Mouse (Mus musculus) brain, embryonic 14.5 days (tissue): Measurements from ENCODE around the gene BC035044. TPM values are rescaled to one million over a fixed set of nuclear protein-coding genes. Genes with fewer than 3 reads are reported as not detected.
"Not testable (repeated sequence)": the region's sequence is repeated elsewhere in the genome, so short reads cannot be mapped to it uniquely, and the experiment has no call there.

ENCODE experiments used
- DNase-seq: peaks from one replicate; pipeline ENCODE4 v3.0.0-alpha.2; 2011; ENCODE audit warnings: low read depth
- CTCF ChIP-seq: fragments of 200-500 bp; IDR thresholded peaks from 2 replicates; pipeline ENCODE4 v1.5.1; 2012; ENCODE audit warnings: inconsistent platforms, mild to moderate bottlenecking, moderate library complexity, borderline replicate concordance; ENCODE audit not compliant: insufficient read depth, insufficient read length; ENCODE audit errors: extremely low read depth
- POLR2A ChIP-seq: fragments of 200-500 bp; IDR thresholded peaks from 2 replicates; pipeline ENCODE4 v1.6.1; 2012; ENCODE audit warnings: mild to moderate bottlenecking, inconsistent platforms, borderline replicate concordance; ENCODE audit not compliant: poor library complexity, insufficient read depth, insufficient read length, severe bottlenecking; ENCODE audit errors: extremely low read depth
- polyA plus RNA-seq: library from polyadenylated mRNA; depleted of rRNA; stranded (reverse); fragments of >200 nt; gene quantifications from 2 replicates; pipeline ENCODE4 v1.2.3, GENCODE M21; 2012

Gene BC035044
- polyA plus RNA-seq, 1 experiment = 0.49 TPM

- peak; percentile 90 for DNase-seq
- TF ChIP-seq CTCF (peak; percentile 99), POLR2A (no peak)
Observed at GRCm38 (mm10) chr6:128845319-128845979, 45.5 kb downstream of the BC035044 start.

DNA sequence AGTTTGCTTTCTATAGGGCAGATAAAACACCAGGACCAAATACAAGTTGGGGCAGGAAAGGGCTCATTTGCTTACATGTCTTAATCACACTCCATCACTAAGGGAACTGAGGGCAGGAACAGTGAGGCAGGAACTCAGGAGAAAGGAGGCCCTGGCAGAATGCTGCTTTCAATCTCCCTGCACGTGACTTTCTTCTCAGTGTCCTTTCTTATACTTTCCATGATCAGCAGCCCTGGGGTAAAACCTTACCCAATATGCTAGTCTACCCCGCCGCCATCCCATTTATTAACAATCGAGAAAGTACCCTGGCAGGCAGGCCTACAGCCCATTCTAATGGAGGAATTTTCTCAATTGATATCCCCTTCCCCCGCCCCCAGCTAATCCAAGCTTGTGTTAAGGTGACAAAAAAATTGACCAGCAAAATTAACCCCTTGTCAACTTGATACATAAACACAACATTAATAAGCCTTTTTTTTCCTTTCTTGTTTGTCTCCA, 46.3 kb downstream of the BC035044 start:
- DNase-seq = peak; percentile 6

GRCm38 (mm10) chr6:128844131-128844530, 46.8 kb downstream of the BC035044 start:
- DNase-seq = peak; percentile 27
- TF ChIP-seq POLR2A (no peak), CTCF (no peak)

More for the DNA sequence above, 46.3 kb downstream of the BC035044 start:
- no peak for TF ChIP-seq POLR2A
- no peak for TF ChIP-seq CTCF

- TF ChIP-seq POLR2A (no peak), CTCF (no peak)
- peak; percentile 76 for DNase-seq
Observed at GRCm38 (mm10) chr6:128843479-128843992, 47.4 kb downstream of the BC035044 start.

- DNase-seq = peak; percentile 99
- TF ChIP-seq POLR2A (0 out of 2 replicates have a peak, but pooled peaks have one; percentile 13), CTCF (no peak)
Observed at GRCm38 (mm10) chr6:128842945-128843478, 47.9 kb downstream of the BC035044 start.

DNA sequence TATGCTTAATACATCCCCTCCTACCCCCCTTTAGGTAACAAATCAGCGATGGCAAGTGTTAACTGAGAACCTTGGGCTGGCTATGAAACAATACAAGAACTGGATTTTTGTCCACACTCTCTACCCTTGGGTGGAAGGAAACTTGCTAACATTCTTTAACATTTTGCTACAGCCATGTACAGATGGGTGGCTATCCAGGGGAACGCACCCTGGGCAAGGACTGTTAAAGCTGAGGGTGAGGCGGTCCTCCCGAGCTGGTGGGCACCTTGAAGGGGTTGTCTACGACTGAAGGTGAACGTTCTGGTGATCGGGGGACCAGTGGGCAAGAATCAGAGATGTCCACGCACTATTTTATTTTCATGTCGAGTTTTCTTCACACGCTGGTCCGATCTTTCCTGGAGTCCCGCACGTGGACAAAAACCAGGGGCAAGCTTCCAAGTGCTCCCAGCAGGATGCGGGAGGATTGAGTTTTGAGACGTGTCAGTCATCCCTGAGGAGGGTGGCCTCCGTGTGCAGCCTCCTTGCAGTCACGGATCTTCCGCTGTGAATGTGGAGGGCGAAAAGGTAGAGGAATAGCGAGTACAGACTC, 48.5 kb downstream of the BC035044 start:
- DNase-seq = no peak

GRCm38 (mm10) chr6:128841327-128842089, 49.4 kb downstream of the BC035044 start:
- TF ChIP-seq POLR2A = no peak
- no peak for TF ChIP-seq CTCF
- DNase-seq = peak; percentile 11

More for the DNA sequence above, 48.5 kb downstream of the BC035044 start:
- TF ChIP-seq POLR2A (no peak), CTCF (no peak)

- not testable (repeated sequence) for DNase-seq
Observed at GRCm38 (mm10) chr6:128840669-128841068, 50.3 kb downstream of the BC035044 start.

GRCm38 (mm10) chr6:128839921-128840320, 51.0 kb downstream of the BC035044 start:
- DNase-seq = peak; percentile 14

GRCm38 (mm10) chr6:128839266-128839771, 51.6 kb downstream of the BC035044 start:
- TF ChIP-seq POLR2A (no peak), CTCF (peak; percentile 74)
- peak; percentile 86 for DNase-seq

More at GRCm38 (mm10) chr6:128839921-128840320, 51.0 kb downstream of the BC035044 start:
- no peak for TF ChIP-seq CTCF
- no peak for TF ChIP-seq POLR2A

- DNase-seq = peak; percentile 95
- TF ChIP-seq POLR2A (no peak), CTCF (no peak)
Observed at GRCm38 (mm10) chr6:128838342-128839265, 52.3 kb downstream of the BC035044 start.
